22 mouse cellular contexts compared by ENCODE assay signal in the genomic region with DNA sequence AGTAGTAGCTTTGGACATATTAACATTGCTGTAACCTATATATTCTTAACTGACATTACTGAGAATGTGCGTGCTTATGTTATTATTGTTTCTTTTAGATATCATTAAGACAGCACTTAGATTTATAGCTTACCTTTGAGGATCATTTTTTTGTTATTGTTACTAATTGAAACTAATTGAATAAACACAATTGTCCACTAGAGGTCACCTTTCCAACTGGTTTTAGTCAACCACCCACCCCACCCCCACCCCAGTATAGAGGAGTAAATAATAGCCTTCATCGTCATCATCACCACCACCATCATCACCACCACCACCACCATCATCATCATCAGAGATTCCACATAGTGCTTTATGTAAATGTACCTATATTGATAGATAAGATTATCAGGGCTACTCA.
DNase-seq lines count a peak whose midpoint lies in the region; ATAC-seq and TF ChIP-seq lines count a peak whose summit lies in the region.
"Had no signal": no experiment of that assay in that cellular context is flagged by ENCODE, and none has a peak within 500 bp of the region (broad histone marks: within the 10 kb centered on the region; RNA-seq: fewer than 3 reads in every experiment).

No protein-coding gene starts in this region.

- DNase-seq in heart, postnatal 0 days (ENCODE audit: low spot score): no peak
- DNase-seq in heart, postnatal 4 days: no peak
- DNase-seq in left cerebral cortex, adult 2 months (ENCODE audit: extremely low spot score in 1 of 2, low spot score in 2 of 2): no peak
- DNase-seq in left cerebral cortex, postnatal 4 days: no peak
- peak; percentile 44 for DNase-seq in A20 (ENCODE audit: low read depth, low spot score)
- DNase-seq in brain, adult 2 months (ENCODE audit: low read depth, low spot score): peak; percentile 51
- no peak for DNase-seq in adrenal gland, adult (ENCODE audit: inconsistent age in 2 of 2, low spot score in 1 of 2)
- DNase-seq: adrenal gland, adult 2 months; cerebellum, adult 18-20 months; gastrocnemius, postnatal 36 days; kidney, adult 18-20 months; kidney, postnatal 14 days; lung, postnatal 10 days; thymus, adult 2 months; thymus, postnatal 4 days had no signal

- no peak overlapping the region for H3K4me3 ChIP-seq in heart, postnatal 0 days (ENCODE audit: low read depth, low read length)
- H3K4me3 ChIP-seq in left cerebral cortex, adult 2 months: no peak overlapping the region
- H3K4me3 ChIP-seq: forebrain, embryonic 15.5 days; heart, embryonic 15.5 days; midbrain, embryonic 12.5 days had no signal

- no peak for ATAC-seq in heart, postnatal 0 days (ENCODE audit: insufficient read depth, low read depth)
- ATAC-seq: hindbrain, embryonic 16.5 days; Patski had no signal

- H3K27ac ChIP-seq in heart, postnatal 0 days (ENCODE audit: low read depth): no peak overlapping the region
- no peak overlapping the region for H3K27ac ChIP-seq in left cerebral cortex, adult 2 months
- H3K27ac ChIP-seq: forebrain, embryonic 15.5 days; heart, embryonic 15.5 days; liver, embryonic 14.5 days; midbrain, embryonic 12.5 days had no signal

- peaks cover 30% of the 10 kb centered on the region; the same call in 1 of the 2 replicates for H3K4me1 ChIP-seq in heart, postnatal 0 days (ENCODE audit: control insufficient read depth, insufficient read depth)

- no peaks in the 10 kb centered on the region for H3K36me3 ChIP-seq in heart, postnatal 0 days (replicated peaks; ENCODE audit: control insufficient read depth, insufficient read depth, low read length)
- H3K36me3 ChIP-seq: forebrain, embryonic 15.5 days; G1E; heart, embryonic 15.5 days; midbrain, embryonic 12.5 days had no signal

- H3K27me3 ChIP-seq in heart, postnatal 0 days (ENCODE audit: control insufficient read depth, insufficient read depth, low read length): no peaks in the 10 kb centered on the region
- H3K27me3 ChIP-seq: forebrain, embryonic 15.5 days; heart, embryonic 15.5 days; midbrain, embryonic 12.5 days; Patski had no signal

- no peaks in the 10 kb centered on the region for H3K9me3 ChIP-seq in heart, postnatal 0 days (replicated peaks; ENCODE audit: control insufficient read depth, low read length)
- H3K9me3 ChIP-seq: forebrain, embryonic 15.5 days; heart, embryonic 15.5 days; midbrain, embryonic 12.5 days had no signal

- intact Hi-C loops in left cerebral cortex, adult 2 months (cut with DNase I): no loop called here
- intact Hi-C loops in left cerebral cortex, postnatal 4 days (cut with DNase I): no loop called here

- no peak overlapping the region for H3K9ac ChIP-seq in heart, postnatal 0 days (replicated peaks; ENCODE audit: low read depth, low read length)
- H3K9ac ChIP-seq: forebrain, embryonic 15.5 days; heart, embryonic 15.5 days; liver, embryonic 14.5 days; midbrain, embryonic 12.5 days had no signal

- TF ChIP-seq CTCF in heart, postnatal 0 days (IDR thresholded peaks at IDR 0.05; ENCODE audit: low read depth): peak; percentile 42
- TF ChIP-seq CTCF in left cerebral cortex, adult 2 months (IDR thresholded peaks at IDR 0.05): peak; percentile 26

- H3K4me2 ChIP-seq in heart, postnatal 0 days (ENCODE audit: low read depth, low read length): no peak overlapping the region
- H3K4me2 ChIP-seq: forebrain, embryonic 15.5 days; heart, embryonic 15.5 days; midbrain, embryonic 12.5 days had no signal

- WGBS in heart, postnatal 0 days: 68% methylated on average over 2 of the region's 2 CpGs

- no peak for TF ChIP-seq EP300 in heart, postnatal 0 days (IDR thresholded peaks at IDR 0.05; ENCODE audit: low read depth)

Comparison
In these comparisons a context has a peak if more than half of its experiments do, and no peak if none do; other contexts are left out.
1. DNase-seq: peak in A20 (single experiment) and brain, adult 2 months (single experiment); none in heart, postnatal 0 days (single experiment), heart, postnatal 4 days (single experiment), left cerebral cortex, adult 2 months (0 of 2), left cerebral cortex, postnatal 4 days (single experiment) and adrenal gland, adult (0 of 2).